Mouse (Mus musculus) induced T-regulatory cell, adult 2 months (primary cell): ENCODE data around the gene Cdc14a.

Experiments
- DNase-seq: peaks from one replicate; pipeline ENCODE4 v3.0.0-alpha.2; 2012; ENCODE audit warnings: low read depth

Cdc14a gene

GRCm38 (mm10) chr3:116329023-116329762 lies 94.6 kb downstream of the Cdc14a start:
- no peak for DNase-seq

GRCm38 (mm10) chr3:116327616-116328004 lies 96.2 kb downstream of the Cdc14a start:
- no peak for DNase-seq

- DNase-seq, result peak; percentile 81
Observed at GRCm38 (mm10) chr3:116327001-116327615, 96.7 kb downstream of the Cdc14a start.

- DNase-seq, result no peak
Observed at GRCm38 (mm10) chr3:116325501-116325900, 98.3 kb downstream of the Cdc14a start.

GRCm38 (mm10) chr3:116319696-116320095 lies 104.1 kb downstream of the Cdc14a start:
- no peak for DNase-seq

GRCm38 (mm10) chr3:116311838-116312237 lies 112.0 kb downstream of the Cdc14a start:
- DNase-seq, result no peak

- DNase-seq, result no peak
Observed at GRCm38 (mm10) chr3:116311173-116311572, 112.7 kb downstream of the Cdc14a start.

- no peak for DNase-seq
Observed at GRCm38 (mm10) chr3:116310672-116311071, 113.2 kb downstream of the Cdc14a start.

- no peak for DNase-seq
Observed at GRCm38 (mm10) chr3:116310033-116310432, 113.8 kb downstream of the Cdc14a start.

GRCm38 (mm10) chr3:116304800-116305753 lies 118.8 kb downstream of the Cdc14a start:
- DNase-seq, result no peak

GRCm38 (mm10) chr3:116302581-116302980 lies 121.3 kb downstream of the Cdc14a start:
- no peak for DNase-seq

GRCm38 (mm10) chr3:116301754-116302153 lies 122.1 kb downstream of the Cdc14a start:
- no peak for DNase-seq

GRCm38 (mm10) chr3:116298727-116299126 lies 125.1 kb downstream of the Cdc14a start:
- no peak for DNase-seq

GRCm38 (mm10) chr3:116298003-116298402 lies 125.8 kb downstream of the Cdc14a start:
- no peak for DNase-seq

- no peak for DNase-seq
Observed at GRCm38 (mm10) chr3:116297170-116297569, 126.7 kb downstream of the Cdc14a start.

- DNase-seq, result no peak
Observed at GRCm38 (mm10) chr3:116290041-116290815, 133.6 kb downstream of the Cdc14a start.

- DNase-seq, result no peak
Observed at GRCm38 (mm10) chr3:116288833-116289232, 135.0 kb downstream of the Cdc14a start.

GRCm38 (mm10) chr3:116284735-116285134 lies 139.1 kb downstream of the Cdc14a start:
- DNase-seq, result no peak

GRCm38 (mm10) chr3:116283996-116284395 lies 139.8 kb downstream of the Cdc14a start:
- DNase-seq, result no peak

- no peak for DNase-seq
Observed at GRCm38 (mm10) chr3:116281663-116282062, 142.2 kb downstream of the Cdc14a start.

GRCm38 (mm10) chr3:116277146-116277545 lies 146.7 kb downstream of the Cdc14a start:
- no peak for DNase-seq

- no peak for DNase-seq
Observed at GRCm38 (mm10) chr3:116271679-116272078, 152.2 kb downstream of the Cdc14a start.
